Mouse (Mus musculus): ENCODE results near the gene Ctbp2. TPM values are rescaled to one million over a fixed set of nuclear protein-coding genes. Genes with fewer than 3 reads are reported as not detected.

The Ctbp2 gene
- total and polyA plus RNA-seq, 2 experiments from 2014 or later: 27.9 to 71.3 TPM

DNA sequence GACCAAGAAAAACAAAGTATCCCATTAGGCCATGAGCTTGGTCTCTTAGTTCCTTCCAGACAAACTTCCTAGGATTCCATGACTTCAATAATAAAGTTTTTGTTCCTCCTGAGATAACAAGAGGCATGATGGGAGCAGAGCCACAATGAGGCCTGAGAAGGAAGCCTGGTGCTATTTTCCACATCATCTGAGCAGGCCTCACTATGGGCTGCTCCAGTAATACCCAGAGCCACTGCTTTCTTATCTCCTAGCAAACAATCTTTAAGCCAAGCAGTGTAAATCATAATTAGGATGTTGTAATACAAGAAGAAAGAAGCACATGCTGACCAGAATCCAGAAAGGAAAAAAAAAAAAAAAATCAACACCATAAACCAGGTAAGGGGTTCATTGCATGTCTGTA lies 7.6 kb downstream of the Ctbp2 start:
- no peaks in the 10 kb centered on the region for H3K36me3 ChIP-seq (replicated peaks; ENCODE audit: control insufficient read depth, insufficient read depth, low read length)
- TF ChIP-seq EP300 (IDR thresholded peaks at IDR 0.05; ENCODE audit: low read depth) (no peak), CTCF (IDR thresholded peaks at IDR 0.05; ENCODE audit: low read depth) (no peak)
- no peak for ATAC-seq (ENCODE audit: insufficient read depth, low read depth)
- H3K4me2 ChIP-seq (ENCODE audit: low read depth, low read length): peak overlapping the region; percentile 59; the same call in 1 of the 2 replicates
- DNase-seq (ENCODE audit: low spot score): no peak
- H3K27me3 ChIP-seq (ENCODE audit: control insufficient read depth, insufficient read depth, low read length): no peaks in the 10 kb centered on the region
- H3K27ac ChIP-seq (ENCODE audit: low read depth): peak overlapping the region; percentile 87
- no peaks in the 10 kb centered on the region for H3K9me3 ChIP-seq (replicated peaks; ENCODE audit: control insufficient read depth, low read length)
- H3K4me3 ChIP-seq (ENCODE audit: low read depth, low read length): no peak overlapping the region
- H3K4me1 ChIP-seq (ENCODE audit: control insufficient read depth, insufficient read depth): peaks cover 78% of the 10 kb centered on the region
- H3K9ac ChIP-seq (replicated peaks; ENCODE audit: low read depth, low read length): peak overlapping the region; percentile 30

- ATAC-seq (ENCODE audit: insufficient read depth, low read depth) (peak; percentile 69; the same call in 1 of the 2 replicates), DNase-seq (ENCODE audit: low spot score) (peak; percentile 67)
- WGBS: 7% methylated on average over 15 of the region's 15 CpGs
- peaks cover 81% of the 10 kb centered on the region for H3K4me1 ChIP-seq (ENCODE audit: control insufficient read depth, insufficient read depth)
- H3K4me3 ChIP-seq (ENCODE audit: low read depth, low read length): peak overlapping the region; percentile 32
- H3K27me3 ChIP-seq (ENCODE audit: control insufficient read depth, insufficient read depth, low read length): no peaks in the 10 kb centered on the region
- H3K36me3 ChIP-seq (replicated peaks; ENCODE audit: control insufficient read depth, insufficient read depth, low read length): no peaks in the 10 kb centered on the region
- H3K9me3 ChIP-seq (replicated peaks; ENCODE audit: control insufficient read depth, low read length): no peaks in the 10 kb centered on the region
- peak overlapping the region; percentile 87 for H3K27ac ChIP-seq (ENCODE audit: low read depth)
- H3K4me2 ChIP-seq (ENCODE audit: low read depth, low read length): peak overlapping the region; percentile 59
- TF ChIP-seq CTCF (IDR thresholded peaks at IDR 0.05; ENCODE audit: low read depth): no peak
- no peak for TF ChIP-seq EP300 (IDR thresholded peaks at IDR 0.05; ENCODE audit: low read depth)
- peak overlapping the region; percentile 30 for H3K9ac ChIP-seq (replicated peaks; ENCODE audit: low read depth, low read length)
These were observed 8.3 kb downstream of the Ctbp2 start for GRCm38 (mm10) chr7:133115886-133116285.

GRCm38 (mm10) chr7:133114847-133115470 lies 9.2 kb downstream of the Ctbp2 start:
- Histone ChIP-seq H3K27ac (ENCODE audit: low read depth) (peak overlapping the region; percentile 87), H3K4me1 (ENCODE audit: control insufficient read depth, insufficient read depth) (peaks cover 78% of the 10 kb centered on the region), H3K4me2 (ENCODE audit: low read depth, low read length) (peak overlapping the region; percentile 59), H3K9me3 (replicated peaks; ENCODE audit: control insufficient read depth, low read length) (no peaks in the 10 kb centered on the region), H3K27me3 (ENCODE audit: control insufficient read depth, insufficient read depth, low read length) (no peaks in the 10 kb centered on the region), H3K9ac (replicated peaks; ENCODE audit: low read depth, low read length) (peak overlapping the region; percentile 43), H3K36me3 (replicated peaks; ENCODE audit: control insufficient read depth, insufficient read depth, low read length) (no peaks in the 10 kb centered on the region), H3K4me3 (ENCODE audit: low read depth, low read length) (peak overlapping the region; percentile 32)
- 16% methylated on average over 19 of the region's 20 CpGs for WGBS
- DNase-seq (ENCODE audit: low spot score) (peak; percentile 64), ATAC-seq (ENCODE audit: insufficient read depth, low read depth) (peak; percentile 68)
- no peak for TF ChIP-seq CTCF (IDR thresholded peaks at IDR 0.05; ENCODE audit: low read depth)
- TF ChIP-seq EP300 (IDR thresholded peaks at IDR 0.05; ENCODE audit: low read depth): no peak

DNA sequence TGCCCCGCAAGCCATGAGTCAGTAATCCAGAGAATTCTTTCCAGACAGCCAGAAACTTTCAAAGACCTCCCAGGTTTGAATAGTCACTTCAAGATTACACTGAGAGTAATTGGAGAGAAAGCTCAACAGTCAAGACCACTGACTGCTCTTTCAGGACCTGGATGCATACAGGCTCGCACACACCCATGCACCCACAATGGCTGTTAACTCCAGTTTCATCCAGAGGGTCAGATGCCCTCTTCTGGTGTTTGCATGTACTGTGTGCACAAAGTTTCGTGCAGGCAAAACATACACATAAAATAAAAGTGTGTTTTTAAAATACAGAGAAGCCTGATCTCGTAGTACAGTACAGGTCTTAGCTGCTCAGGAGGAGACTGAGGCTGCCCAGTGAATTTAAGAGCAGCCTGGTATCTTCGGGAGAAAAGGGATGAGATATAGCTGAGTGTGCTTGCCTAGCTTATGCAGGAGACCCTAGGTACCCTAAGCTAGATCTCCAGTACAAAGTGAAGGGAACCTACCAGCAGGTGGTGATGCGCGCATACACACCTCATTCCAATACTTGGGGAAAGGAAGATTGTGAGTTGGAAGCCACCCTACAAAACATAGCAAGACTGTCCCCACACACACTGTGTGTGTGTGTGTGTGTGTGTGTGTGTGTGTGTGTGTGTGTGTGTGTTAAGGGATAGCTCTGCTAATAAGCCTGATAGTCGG lies 10.8 kb downstream of the Ctbp2 start:
- Histone ChIP-seq H3K9ac (replicated peaks; ENCODE audit: low read depth, low read length) (no peak overlapping the region), H3K36me3 (replicated peaks; ENCODE audit: control insufficient read depth, insufficient read depth, low read length) (no peaks in the 10 kb centered on the region), H3K4me2 (ENCODE audit: low read depth, low read length) (no peak overlapping the region), H3K9me3 (replicated peaks; ENCODE audit: control insufficient read depth, low read length) (no peaks in the 10 kb centered on the region), H3K4me1 (ENCODE audit: control insufficient read depth, insufficient read depth) (peaks cover 69% of the 10 kb centered on the region), H3K27me3 (ENCODE audit: control insufficient read depth, insufficient read depth, low read length) (no peaks in the 10 kb centered on the region), H3K4me3 (ENCODE audit: low read depth, low read length) (no peak overlapping the region), H3K27ac (ENCODE audit: low read depth) (peak overlapping the region; percentile 68)
- DNase-seq (ENCODE audit: low spot score): no peak
- no peak for TF ChIP-seq EP300 (IDR thresholded peaks at IDR 0.05; ENCODE audit: low read depth)
- peak; percentile 42 for TF ChIP-seq CTCF (IDR thresholded peaks at IDR 0.05; ENCODE audit: low read depth)
- 72% methylated on average over 8 of the region's 8 CpGs for WGBS
- ATAC-seq (ENCODE audit: insufficient read depth, low read depth): no peak

GRCm38 (mm10) chr7:133112351-133112831 lies 11.8 kb downstream of the Ctbp2 start:
- Histone ChIP-seq H3K4me3 (ENCODE audit: low read depth, low read length) (no peak overlapping the region), H3K36me3 (replicated peaks; ENCODE audit: control insufficient read depth, insufficient read depth, low read length) (no peaks in the 10 kb centered on the region), H3K4me2 (ENCODE audit: low read depth, low read length) (peak overlapping the region; percentile 30; the same call in 1 of the 2 replicates), H3K27ac (ENCODE audit: low read depth) (peak overlapping the region; percentile 68), H3K27me3 (ENCODE audit: control insufficient read depth, insufficient read depth, low read length) (no peaks in the 10 kb centered on the region), H3K4me1 (ENCODE audit: control insufficient read depth, insufficient read depth) (peaks cover 62% of the 10 kb centered on the region), H3K9me3 (replicated peaks; ENCODE audit: control insufficient read depth, low read length) (no peaks in the 10 kb centered on the region), H3K9ac (replicated peaks; ENCODE audit: low read depth, low read length) (no peak overlapping the region; the same call in 1 of the 2 replicates)
- TF ChIP-seq CTCF (IDR thresholded peaks at IDR 0.05; ENCODE audit: low read depth): no peak
- TF ChIP-seq EP300 (IDR thresholded peaks at IDR 0.05; ENCODE audit: low read depth): no peak
- WGBS: 13% methylated on average over 6 of the region's 6 CpGs
- DNase-seq (ENCODE audit: low spot score) (no peak), ATAC-seq (ENCODE audit: insufficient read depth, low read depth) (no peak)
